Mouse (Mus musculus) small intestine, adult 2 months (tissue): ENCODE measurements around the gene Plscr4. TPM values are rescaled to one million over a fixed set of nuclear protein-coding genes. Genes with fewer than 3 reads are reported as not detected.

Experiments used
- H3K27ac ChIP-seq: fragments of 200-500 bp; 2 replicates; pipeline ENCODE4 v1.5.1; 2012; ENCODE audit warnings: low read depth, low read length, control low read depth, inconsistent platforms; ENCODE audit not compliant: insufficient read depth
- H3K27me3 ChIP-seq: fragments of 200-500 bp; 2 replicates; pipeline ENCODE4 v1.6.1; 2012; ENCODE audit warnings: mild to moderate bottlenecking, moderate library complexity, low read length, inconsistent platforms; ENCODE audit not compliant: control insufficient read depth, insufficient read depth
- H3K36me3 ChIP-seq: fragments of 200-500 bp; 2 replicates; pipeline ENCODE4 v1.6.1; 2012; ENCODE audit warnings: mild to moderate bottlenecking, low read length, control low read depth, inconsistent platforms; ENCODE audit not compliant: control insufficient read depth, insufficient read depth
- H3K4me1 ChIP-seq: fragments of 200-500 bp; 2 replicates; pipeline ENCODE4 v1.6.1; 2012; ENCODE audit warnings: low read length, inconsistent platforms, mixed read lengths; ENCODE audit not compliant: control insufficient read depth, insufficient read depth, insufficient read length
- H3K4me3 ChIP-seq: fragments of 200-500 bp; 2 replicates; pipeline ENCODE4 v1.5.1; 2012; ENCODE audit warnings: low read depth, mild to moderate bottlenecking, control low read depth, inconsistent platforms, low read length, moderate library complexity
- CTCF ChIP-seq: fragments of 200-500 bp; IDR thresholded peaks from 2 replicates; pipeline ENCODE4 v1.5.1; 2012; ENCODE audit warnings: low read depth, mild to moderate bottlenecking, control low read depth, inconsistent platforms, low read length, moderate library complexity, mixed read lengths; ENCODE audit not compliant: insufficient replicate concordance, insufficient read length; ENCODE audit errors: extremely low read depth
- POLR2A ChIP-seq: fragments of 200-500 bp; IDR thresholded peaks from 2 replicates; pipeline ENCODE4 v1.6.1; 2012; ENCODE audit warnings: low read depth, mild to moderate bottlenecking, control low read depth, inconsistent platforms, low read length, moderate library complexity
- WGBS: fragments of 180-500 bp; shearing (Covaris S2); methylation state at CpG from one replicate; pipeline ENCODE4 v1.1.7; 2018; 5-methylcytosine and 5-hydroxymethylcytosine counted together
- polyA plus RNA-seq: library from polyadenylated mRNA; depleted of rRNA; stranded (reverse); fragments of >200 nt; gene quantifications from 2 replicates; pipeline ENCODE4 v1.2.3, GENCODE M21; 2012; rRNA removed

The Plscr4 gene
- polyA plus RNA-seq: 1.1 and 1.4 TPM in 2 replicates

DNA sequence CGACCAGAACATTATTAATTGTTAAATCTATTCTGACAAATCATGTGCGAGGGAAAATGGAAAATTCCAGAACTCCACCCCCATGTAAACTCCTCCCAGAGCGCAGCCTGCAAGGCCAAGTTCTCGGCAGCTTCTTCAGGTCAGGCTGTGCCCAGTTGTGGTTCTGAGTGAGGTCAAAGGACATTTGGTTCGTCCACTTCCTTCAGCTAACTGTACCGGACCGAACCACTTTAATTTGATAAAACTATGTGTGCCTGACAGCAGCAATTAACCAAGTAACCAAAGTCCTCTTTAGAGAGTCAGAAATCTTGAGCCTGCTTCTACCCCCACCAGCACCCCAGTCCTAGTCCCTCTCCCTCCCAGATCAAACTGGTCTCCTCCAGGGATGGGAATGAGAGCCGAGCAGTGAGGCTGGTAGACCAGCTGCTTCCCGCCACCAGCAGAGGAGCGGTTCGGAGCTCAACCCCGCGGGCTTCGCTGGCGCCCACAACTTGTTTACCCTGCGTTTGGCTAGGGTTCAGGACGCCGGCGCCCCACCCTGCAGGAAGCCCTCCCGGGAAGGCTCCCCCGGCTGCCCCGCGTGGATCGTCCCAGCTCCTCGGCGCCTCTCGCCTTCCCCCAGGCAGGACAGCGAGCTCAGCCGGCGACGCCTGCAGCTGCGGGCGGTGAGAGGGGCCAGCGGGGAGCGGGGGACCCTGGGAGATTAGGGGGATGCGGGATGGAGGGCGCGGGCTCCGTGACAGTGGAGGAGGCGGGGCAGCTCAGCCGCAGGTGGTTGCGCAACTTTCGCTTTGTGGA lies at the start of gene Plscr4:
TSS of gene Plscr4 (plus strand) at position 113 of the 798 bp plus-strand sequence.
- WGBS: 4% methylated on average over 43 of the region's 43 CpGs
- H3K4me1 ChIP-seq: peaks cover 7% of the 10 kb centered on the region; the same call in 1 of the 2 replicates
- H3K4me3 ChIP-seq: peak within 1 kb of the TSS; percentile 78
- no peaks in the 10 kb centered on the region for H3K36me3 ChIP-seq
- peak; percentile 33; the same call in 1 of the 2 replicates for TF ChIP-seq POLR2A
- TF ChIP-seq CTCF: no peak
- peak within 1 kb of the TSS; percentile 74 for H3K27ac ChIP-seq
- H3K27me3 ChIP-seq: no peaks in the 10 kb centered on the region

DNA sequence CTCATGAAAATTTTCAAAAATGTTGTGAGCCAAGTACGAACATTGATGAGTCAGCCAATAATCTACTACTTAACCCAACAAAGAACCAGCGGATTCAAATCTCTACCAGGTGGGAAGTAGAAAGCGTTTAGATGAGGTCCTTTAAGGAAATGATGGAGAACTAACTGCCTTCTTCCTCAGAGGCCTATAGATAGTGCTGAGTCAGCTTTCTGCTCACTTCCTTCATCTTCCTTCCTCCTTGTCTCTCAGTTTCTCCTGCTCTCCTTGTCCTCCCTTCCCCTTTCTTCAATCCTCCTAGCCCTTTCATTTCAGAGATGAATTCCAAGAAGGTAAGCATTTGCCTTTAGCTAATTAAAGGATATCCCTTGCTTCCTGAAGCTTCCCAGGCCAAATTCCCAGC lies 46.9 kb upstream of the Plscr4 start:
- 87% methylated on average over 3 of the region's 3 CpGs for WGBS
- Histone ChIP-seq H3K36me3 (no peaks in the 10 kb centered on the region), H3K27ac (no peak overlapping the region), H3K4me3 (no peak overlapping the region), H3K27me3 (no peaks in the 10 kb centered on the region), H3K4me1 (no peaks in the 10 kb centered on the region)
- TF ChIP-seq CTCF (no peak), POLR2A (no peak)

DNA sequence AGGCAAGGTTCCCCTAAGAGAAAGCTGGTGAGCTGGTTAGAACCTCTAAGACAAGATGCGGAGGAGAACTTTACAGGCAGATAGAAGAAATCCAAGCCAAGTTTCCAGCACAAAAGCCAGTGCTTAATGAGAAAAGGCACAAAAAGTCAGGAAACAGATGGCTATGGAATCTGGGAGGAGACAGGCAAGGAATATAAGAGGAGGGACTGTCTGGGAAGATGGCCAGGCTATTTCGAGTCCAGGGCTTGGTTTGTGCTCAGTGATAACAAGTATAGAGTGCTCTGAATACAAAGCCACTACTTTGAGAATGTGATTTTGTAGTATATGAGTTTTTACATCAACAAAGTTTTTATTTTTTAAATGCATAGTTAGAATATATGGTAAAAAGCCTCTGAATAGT lies 45.1 kb upstream of the Plscr4 start:
- 69% methylated on average over 2 of the region's 2 CpGs for WGBS
- TF ChIP-seq POLR2A (no peak), CTCF (no peak)
- no peaks in the 10 kb centered on the region for H3K27me3 ChIP-seq
- H3K27ac ChIP-seq: no peak overlapping the region
- no peaks in the 10 kb centered on the region for H3K4me1 ChIP-seq
- H3K4me3 ChIP-seq: no peak overlapping the region
- no peaks in the 10 kb centered on the region for H3K36me3 ChIP-seq

DNA sequence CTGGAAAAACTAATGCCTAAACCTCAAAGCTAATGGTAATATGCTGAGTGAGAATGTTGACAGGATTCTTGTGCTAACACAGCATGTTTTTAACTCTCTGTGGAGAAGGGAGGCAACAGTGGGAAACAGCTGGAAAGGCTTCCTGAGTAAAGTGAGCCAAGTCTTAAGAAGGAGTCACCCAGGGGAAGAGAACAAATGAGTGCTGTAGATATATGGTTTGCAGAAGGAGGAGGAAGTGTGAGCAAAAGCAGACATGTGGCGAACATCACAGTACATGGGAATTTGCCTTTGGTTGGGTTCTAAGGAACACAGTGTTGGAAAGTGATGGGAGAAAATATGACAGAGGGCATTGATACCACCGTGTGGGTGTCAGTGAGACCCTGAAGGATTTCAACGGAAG lies 43.5 kb upstream of the Plscr4 start:
- Histone ChIP-seq H3K4me1 (no peaks in the 10 kb centered on the region), H3K27ac (no peak overlapping the region), H3K27me3 (no peaks in the 10 kb centered on the region), H3K4me3 (no peak overlapping the region), H3K36me3 (no peaks in the 10 kb centered on the region)
- TF ChIP-seq POLR2A (no peak), CTCF (no peak)
- WGBS: 82% methylated on average over 3 of the region's 3 CpGs

DNA sequence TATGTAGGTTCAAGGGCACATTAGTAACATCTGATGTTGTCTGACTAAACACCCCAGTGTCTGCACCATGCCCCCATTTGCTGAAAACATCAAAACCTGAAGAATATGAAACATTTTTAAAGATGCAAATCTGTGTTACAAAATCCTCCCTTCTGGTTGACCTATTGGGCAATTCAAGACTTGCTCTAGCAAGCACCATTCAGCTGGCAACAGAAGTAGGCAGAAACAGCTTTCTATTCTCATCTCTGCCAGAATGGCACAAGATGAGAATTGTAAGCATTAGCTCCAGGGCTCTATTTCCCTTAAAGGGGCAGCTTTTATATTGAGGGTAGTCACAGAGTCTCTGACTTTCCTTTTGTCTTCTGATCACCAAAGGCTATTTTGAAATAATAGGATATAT lies 19.4 kb upstream of the Plscr4 start:
- no peak for TF ChIP-seq POLR2A
- no peak overlapping the region for H3K27ac ChIP-seq
- H3K36me3 ChIP-seq: no peaks in the 10 kb centered on the region
- no peak overlapping the region for H3K4me3 ChIP-seq
- H3K27me3 ChIP-seq: no peaks in the 10 kb centered on the region
- no peaks in the 10 kb centered on the region for H3K4me1 ChIP-seq

DNA sequence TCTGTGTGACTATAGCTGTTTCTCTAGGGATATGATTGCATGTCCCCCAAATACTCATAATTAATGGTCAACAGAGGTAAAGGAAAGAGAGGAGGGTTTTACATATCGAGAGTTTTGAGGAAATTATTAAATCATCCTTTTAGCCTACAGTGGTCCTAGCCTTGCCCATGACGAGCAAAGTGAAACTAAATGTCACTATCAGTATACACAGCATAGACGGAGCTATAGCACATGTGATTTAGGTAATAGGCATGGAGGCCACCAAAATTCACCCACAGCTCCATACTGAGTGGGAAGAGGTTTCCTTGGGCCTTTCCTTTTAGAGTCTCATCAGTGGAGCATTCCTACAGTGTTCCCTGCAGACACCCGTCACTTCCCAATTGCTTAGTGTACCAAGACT lies 15.7 kb upstream of the Plscr4 start:
- Histone ChIP-seq H3K4me3 (no peak overlapping the region), H3K4me1 (no peaks in the 10 kb centered on the region), H3K27ac (no peak overlapping the region), H3K27me3 (no peaks in the 10 kb centered on the region), H3K36me3 (no peaks in the 10 kb centered on the region)
- TF ChIP-seq POLR2A: no peak
- TF ChIP-seq CTCF: no peak
- 57% methylated on average over 4 of the region's 4 CpGs for WGBS

DNA sequence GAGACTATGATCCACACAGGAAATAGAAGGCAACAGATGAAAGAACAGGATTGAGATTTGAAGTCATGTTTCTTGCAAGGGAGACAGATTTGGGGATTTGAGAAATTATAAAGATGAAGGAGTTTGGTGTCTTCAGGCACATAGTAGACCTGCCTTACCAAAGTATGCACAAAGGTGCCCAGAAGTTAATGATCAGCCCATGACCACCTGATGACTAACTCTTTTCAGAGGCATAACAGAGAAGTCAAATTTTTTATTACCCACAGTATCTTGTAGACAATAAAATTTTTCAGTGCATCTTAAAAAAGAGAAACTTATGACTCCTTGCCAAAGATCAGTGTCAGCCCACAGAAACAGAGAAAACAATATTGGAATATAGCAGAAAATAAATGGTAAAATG lies 12.6 kb upstream of the Plscr4 start:
- H3K27me3 ChIP-seq: no peaks in the 10 kb centered on the region
- TF ChIP-seq POLR2A (no peak), CTCF (no peak)

More for the DNA sequence above, 12.6 kb upstream of the Plscr4 start:
- H3K4me1 ChIP-seq: no peaks in the 10 kb centered on the region
- no peak overlapping the region for H3K4me3 ChIP-seq
- no peak overlapping the region for H3K27ac ChIP-seq
- no peaks in the 10 kb centered on the region for H3K36me3 ChIP-seq
